Mouse (Mus musculus) heart, postnatal 4 days (tissue): ENCODE data around the gene Sox13. TPM values are rescaled to one million over a fixed set of nuclear protein-coding genes. Genes with fewer than 3 reads are reported as not detected.

Experiments
- total RNA-seq, 2 experiments: library from RNA; stranded (reverse); gene quantifications; 2 replicates each; pipeline ENCODE4 v1.2.3; 2021

The Sox13 gene
- total RNA-seq, 2 experiments from 2014 or later, result 29.8 to 32.4 TPM

Other genes with a start within 250 kb of the Sox13 start
- gene Golt1a, start 114.6 kb downstream of the Sox13 start, total RNA-seq, result not detected
- not detected for gene Kiss1, start 102.5 kb downstream of the Sox13 start, total RNA-seq
- under 1 TPM in 1 of 2 experiments, not detected in 1; 0.16 TPM for gene Ren1, start 73.9 kb downstream of the Sox13 start, total RNA-seq
- under 1 TPM; 0.83 to 0.93 TPM for gene Etnk2, start 60.8 kb downstream of the Sox13 start, total RNA-seq
- gene Snrpe, start 185.9 kb upstream of the Sox13 start, total RNA-seq, result 100 to 1,000 TPM; 144 to 149 TPM
- 10 to 100 TPM; 13.4 to 14.3 TPM for gene Zbed6, start 236.5 kb upstream of the Sox13 start, total RNA-seq
- 10 to 100 TPM; 37.3 to 40.5 TPM for gene Gm38394, start 236.9 kb upstream of the Sox13 start, total RNA-seq